Mouse (Mus musculus) C2C12 (cell line): ENCODE measurements around the gene Slc44a5.

Experiments used
- CTCF ChIP-seq: IDR thresholded peaks from one replicate; pipeline ENCODE4 v1.5.1; 2011; ENCODE audit not compliant: control insufficient read depth, insufficient read depth, insufficient read length
- FOSL1 ChIP-seq: IDR thresholded peaks from one replicate; pipeline ENCODE4 v1.8.0; 2011; ENCODE audit warnings: mild to moderate bottlenecking, low read length; ENCODE audit not compliant: poor library complexity, insufficient read depth, severe bottlenecking
- MAX ChIP-seq: IDR thresholded peaks from one replicate; pipeline ENCODE4 v1.6.1; 2011; ENCODE audit warnings: mild to moderate bottlenecking, control low read depth
- MYOD1 ChIP-seq: IDR thresholded peaks from one replicate; pipeline ENCODE4 v1.6.1; 2011; ENCODE audit warnings: low read depth; ENCODE audit not compliant: control insufficient read depth, insufficient read length
- MYOG ChIP-seq: IDR thresholded peaks from one replicate; pipeline ENCODE4 v1.6.1; 2011; ENCODE audit not compliant: control insufficient read depth, insufficient read length; ENCODE audit errors: extremely low read depth
- USF1 ChIP-seq: IDR thresholded peaks from one replicate; pipeline ENCODE4 v1.6.1; 2011; ENCODE audit warnings: low read depth, mild to moderate bottlenecking, control low read depth, moderate library complexity

- TF ChIP-seq MYOG (no peak), CTCF (no peak), MAX (no peak), MYOD1 (no peak), FOSL1 (no peak), USF1 (no peak)
Measured at GRCm38 (mm10) chr3:154177665-154178305, 204.5 kb downstream of the Slc44a5 start.
